Mouse (Mus musculus): ENCODE results near the gene Ergic1. TPM values are rescaled to one million over a fixed set of nuclear protein-coding genes. Genes with fewer than 3 reads are reported as not detected.

The Ergic1 gene
- polyA plus RNA-seq, 1 experiment = 80.2 TPM

- no peaks in the 10 kb centered on the region for H3K27me3 ChIP-seq (ENCODE audit: control insufficient read depth, insufficient read depth, low read length)
- H3K27ac ChIP-seq (ENCODE audit: control insufficient read depth, insufficient read depth, low read length) = no peak overlapping the region
- 75% methylated on average over 3 of the region's 3 CpGs for WGBS
- TF ChIP-seq POLR2A (IDR thresholded peaks at IDR 0.05; ENCODE audit: control insufficient read depth, extremely low read depth, insufficient read depth, low read length, poor library complexity) = no peak
- TF ChIP-seq CTCF (IDR thresholded peaks at IDR 0.05; ENCODE audit: borderline replicate concordance, control insufficient read depth, extremely low read depth, insufficient read depth, low read length, poor library complexity) = no peak
- no peak overlapping the region for H3K4me3 ChIP-seq (ENCODE audit: control insufficient read depth, insufficient read depth, low read length)
- DNase-seq = no peak
- no peaks in the 10 kb centered on the region for H3K4me1 ChIP-seq (replicated peaks; ENCODE audit: control insufficient read depth, insufficient read depth, low read length)
- no peaks in the 10 kb centered on the region for H3K36me3 ChIP-seq (ENCODE audit: control insufficient read depth, insufficient read depth, low read length)
Measured at GRCm38 (mm10) chr17:26608348-26608747, 47.1 kb downstream of the Ergic1 start.

DNA sequence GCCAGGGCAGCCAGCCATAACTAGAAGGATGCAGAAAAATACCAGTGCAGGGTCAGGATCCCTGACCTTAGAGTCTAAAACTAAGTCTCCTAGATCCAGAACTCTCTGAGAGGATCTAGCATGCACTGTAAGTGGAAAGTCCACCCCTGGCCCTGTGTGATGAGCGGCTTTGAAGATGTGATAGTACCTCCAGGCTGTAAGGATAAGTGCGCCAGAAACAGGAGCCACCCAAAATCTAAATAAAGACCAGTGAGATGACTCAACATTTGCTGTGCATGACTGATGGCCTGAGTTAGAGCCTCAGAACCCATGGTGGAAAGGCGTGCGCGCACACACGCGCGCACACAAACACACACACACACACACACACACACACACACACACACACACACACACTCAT, 47.6 kb downstream of the Ergic1 start:
- Histone ChIP-seq H3K36me3 (ENCODE audit: control insufficient read depth, insufficient read depth, low read length) (no peaks in the 10 kb centered on the region), H3K27me3 (ENCODE audit: control insufficient read depth, insufficient read depth, low read length) (no peaks in the 10 kb centered on the region), H3K27ac (ENCODE audit: control insufficient read depth, insufficient read depth, low read length) (no peak overlapping the region), H3K4me1 (replicated peaks; ENCODE audit: control insufficient read depth, insufficient read depth, low read length) (no peaks in the 10 kb centered on the region), H3K4me3 (ENCODE audit: control insufficient read depth, insufficient read depth, low read length) (no peak overlapping the region)
- WGBS = 96% methylated on average over 8 of the region's 8 CpGs
- TF ChIP-seq CTCF (IDR thresholded peaks at IDR 0.05; ENCODE audit: borderline replicate concordance, control insufficient read depth, extremely low read depth, insufficient read depth, low read length, poor library complexity) (no peak), POLR2A (IDR thresholded peaks at IDR 0.05; ENCODE audit: control insufficient read depth, extremely low read depth, insufficient read depth, low read length, poor library complexity) (no peak)
- DNase-seq = no peak

DNA sequence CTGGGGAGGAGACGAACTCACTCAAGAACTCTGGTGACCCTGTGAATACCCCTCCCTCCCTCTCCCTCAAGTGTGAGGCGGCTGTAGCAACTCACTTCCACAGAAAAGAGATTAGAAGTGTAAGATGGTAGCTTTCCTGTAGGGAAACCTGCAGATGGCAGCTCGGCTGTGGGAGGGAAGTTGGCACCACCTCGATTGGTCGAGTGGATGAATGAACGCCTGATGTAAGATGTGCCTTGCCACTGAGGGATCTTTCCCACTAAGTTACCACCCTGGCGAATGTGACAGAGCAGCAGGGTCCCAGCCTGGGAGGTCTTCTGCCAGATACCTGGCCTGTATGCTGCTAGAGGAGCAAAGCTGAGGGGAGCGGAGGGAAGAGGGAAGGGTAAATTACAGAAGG, 48.5 kb downstream of the Ergic1 start:
- Histone ChIP-seq H3K27ac (ENCODE audit: control insufficient read depth, insufficient read depth, low read length) (no peak overlapping the region), H3K36me3 (ENCODE audit: control insufficient read depth, insufficient read depth, low read length) (no peaks in the 10 kb centered on the region), H3K4me3 (ENCODE audit: control insufficient read depth, insufficient read depth, low read length) (no peak overlapping the region), H3K27me3 (ENCODE audit: control insufficient read depth, insufficient read depth, low read length) (no peaks in the 10 kb centered on the region), H3K4me1 (replicated peaks; ENCODE audit: control insufficient read depth, insufficient read depth, low read length) (no peaks in the 10 kb centered on the region)
- DNase-seq = no peak
- WGBS = 92% methylated on average over 8 of the region's 8 CpGs
- TF ChIP-seq CTCF (IDR thresholded peaks at IDR 0.05; ENCODE audit: borderline replicate concordance, control insufficient read depth, extremely low read depth, insufficient read depth, low read length, poor library complexity) = no peak
- TF ChIP-seq POLR2A (IDR thresholded peaks at IDR 0.05; ENCODE audit: control insufficient read depth, extremely low read depth, insufficient read depth, low read length, poor library complexity) = no peak

GRCm38 (mm10) chr17:26611328-26611727, 50.0 kb downstream of the Ergic1 start:
- WGBS = 94% methylated on average over 7 of the region's 7 CpGs
- TF ChIP-seq POLR2A (IDR thresholded peaks at IDR 0.05; ENCODE audit: control insufficient read depth, extremely low read depth, insufficient read depth, low read length, poor library complexity) (no peak), CTCF (IDR thresholded peaks at IDR 0.05; ENCODE audit: borderline replicate concordance, control insufficient read depth, extremely low read depth, insufficient read depth, low read length, poor library complexity) (no peak)
- H3K27me3 ChIP-seq (ENCODE audit: control insufficient read depth, insufficient read depth, low read length) = no peaks in the 10 kb centered on the region
- no peaks in the 10 kb centered on the region for H3K4me1 ChIP-seq (replicated peaks; ENCODE audit: control insufficient read depth, insufficient read depth, low read length)
- no peak overlapping the region for H3K27ac ChIP-seq (ENCODE audit: control insufficient read depth, insufficient read depth, low read length)
- DNase-seq = no peak
- H3K4me3 ChIP-seq (ENCODE audit: control insufficient read depth, insufficient read depth, low read length) = no peak overlapping the region
- H3K36me3 ChIP-seq (ENCODE audit: control insufficient read depth, insufficient read depth, low read length) = no peaks in the 10 kb centered on the region

GRCm38 (mm10) chr17:26611918-26612317, 50.6 kb downstream of the Ergic1 start:
- no peak overlapping the region for H3K4me3 ChIP-seq (ENCODE audit: control insufficient read depth, insufficient read depth, low read length)
- no peaks in the 10 kb centered on the region for H3K27me3 ChIP-seq (ENCODE audit: control insufficient read depth, insufficient read depth, low read length)
- TF ChIP-seq CTCF (IDR thresholded peaks at IDR 0.05; ENCODE audit: borderline replicate concordance, control insufficient read depth, extremely low read depth, insufficient read depth, low read length, poor library complexity) (no peak), POLR2A (IDR thresholded peaks at IDR 0.05; ENCODE audit: control insufficient read depth, extremely low read depth, insufficient read depth, low read length, poor library complexity) (no peak)
- H3K36me3 ChIP-seq (ENCODE audit: control insufficient read depth, insufficient read depth, low read length) = no peaks in the 10 kb centered on the region
- no peak for DNase-seq
- no peaks in the 10 kb centered on the region for H3K4me1 ChIP-seq (replicated peaks; ENCODE audit: control insufficient read depth, insufficient read depth, low read length)
- H3K27ac ChIP-seq (ENCODE audit: control insufficient read depth, insufficient read depth, low read length) = no peak overlapping the region
- WGBS = 74% methylated on average over 4 of the region's 4 CpGs

DNA sequence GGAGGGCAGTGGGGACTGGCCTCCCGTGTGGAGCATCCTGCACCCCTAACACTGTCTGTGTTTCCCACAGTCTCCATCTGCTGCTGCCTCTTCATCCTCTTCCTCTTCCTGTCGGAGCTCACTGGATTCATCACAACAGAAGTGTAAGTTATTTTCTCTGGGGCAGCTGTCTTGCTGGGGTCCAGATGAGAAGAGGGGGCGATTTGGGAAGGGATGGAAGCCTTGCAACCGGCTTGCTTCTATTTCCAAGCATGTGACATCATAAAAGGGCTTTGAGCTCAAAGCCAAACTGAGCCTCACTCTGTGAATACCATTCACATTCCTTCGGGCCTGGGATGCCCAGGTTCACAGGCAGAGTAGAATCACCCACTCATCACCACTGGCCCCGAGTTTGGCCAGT, 53.0 kb downstream of the Ergic1 start:
- TF ChIP-seq POLR2A (IDR thresholded peaks at IDR 0.05; ENCODE audit: control insufficient read depth, extremely low read depth, insufficient read depth, low read length, poor library complexity) = no peak
- no peak for TF ChIP-seq CTCF (IDR thresholded peaks at IDR 0.05; ENCODE audit: borderline replicate concordance, control insufficient read depth, extremely low read depth, insufficient read depth, low read length, poor library complexity)
- Histone ChIP-seq H3K4me1 (replicated peaks; ENCODE audit: control insufficient read depth, insufficient read depth, low read length) (no peaks in the 10 kb centered on the region), H3K27me3 (ENCODE audit: control insufficient read depth, insufficient read depth, low read length) (no peaks in the 10 kb centered on the region), H3K36me3 (ENCODE audit: control insufficient read depth, insufficient read depth, low read length) (no peaks in the 10 kb centered on the region), H3K4me3 (ENCODE audit: control insufficient read depth, insufficient read depth, low read length) (no peak overlapping the region), H3K27ac (ENCODE audit: control insufficient read depth, insufficient read depth, low read length) (no peak overlapping the region)
- WGBS = 93% methylated on average over 6 of the region's 6 CpGs
- DNase-seq = no peak

All from thymus, adult 2 months (tissue).